Mouse (Mus musculus) liver, embryonic 11.5 days (tissue): ENCODE data around the gene Cmklr1. TPM values are rescaled to one million over a fixed set of nuclear protein-coding genes. Genes with fewer than 3 reads are reported as not detected.

Experiments used
- ATAC-seq: fragments of 200-750 bp; cut with Nextera tagmentation; replicated peaks from 2 replicates; pipeline ENCODE4 v1.8.0; 2017; ENCODE audit warnings: moderate number of reproducible peaks, mild to moderate bottlenecking, moderate TSS enrichment, moderate library complexity; ENCODE audit not compliant: low FRiP score
- DNase-seq: peaks from one replicate; pipeline ENCODE4 v3.0.0-alpha.2; 2017; ENCODE audit warnings: low spot score
- H3K27ac ChIP-seq: fragments of 300-500 bp; sonication (generic); 2 replicates; pipeline ENCODE4 v1.5.1; 2014; ENCODE audit warnings: mild to moderate bottlenecking, low read depth, low read length, control low read depth
- H3K27me3 ChIP-seq: fragments of 300-500 bp; sonication (generic); replicated peaks from 2 replicates; pipeline ENCODE4 v1.6.1; 2014; ENCODE audit warnings: low read length, mixed read lengths; ENCODE audit not compliant: control insufficient read depth, insufficient read depth
- H3K36me3 ChIP-seq: fragments of 300-500 bp; sonication (generic); 2 replicates; pipeline ENCODE4 v1.6.1; 2014; ENCODE audit warnings: mild to moderate bottlenecking, low read length, moderate library complexity, mixed read lengths; ENCODE audit not compliant: control insufficient read depth, insufficient read depth
- H3K4me1 ChIP-seq: fragments of 300-500 bp; sonication (generic); replicated peaks from 2 replicates; pipeline ENCODE4 v1.6.1; 2014; ENCODE audit warnings: low read length, mixed read lengths; ENCODE audit not compliant: control insufficient read depth, insufficient read depth
- H3K4me2 ChIP-seq: fragments of 300-500 bp; sonication (generic); 2 replicates; pipeline ENCODE4 v1.6.1; 2014; ENCODE audit warnings: mild to moderate bottlenecking, control low read depth, moderate library complexity
- H3K4me3 ChIP-seq: fragments of 300-500 bp; sonication (generic); 2 replicates; pipeline ENCODE4 v1.5.1; 2014; ENCODE audit warnings: low read depth, low read length, control low read depth
- H3K9ac ChIP-seq: fragments of 300-500 bp; sonication (generic); 2 replicates; pipeline ENCODE4 v1.6.1; 2014; ENCODE audit warnings: low read depth, low read length, control low read depth
- H3K9me3 ChIP-seq: fragments of 300-500 bp; sonication (generic); 2 replicates; pipeline ENCODE4 v1.6.1; 2016; ENCODE audit warnings: low read length, inconsistent platforms, mixed read lengths; ENCODE audit not compliant: control insufficient read depth
- WGBS: fragments of 180-500 bp; shearing (Covaris S2); extraction: QIAGEN DNeasy Blood & Tissue Kit; methylation state at CpG from one replicate; pipeline ENCODE4 v1.1.7; 2014; 5-methylcytosine and 5-hydroxymethylcytosine counted together
- polyA plus RNA-seq: library from polyadenylated mRNA; unstranded; fragments of >200 nt; fragmentation: Nextera tagmentation; extraction: Ambion mirVana; gene quantifications from 2 replicates; pipeline ENCODE4 v1.2.1, GENCODE M21; 2014

Gene Cmklr1
- 2.5 and 2.6 TPM in 2 replicates for polyA plus RNA-seq

DNA sequence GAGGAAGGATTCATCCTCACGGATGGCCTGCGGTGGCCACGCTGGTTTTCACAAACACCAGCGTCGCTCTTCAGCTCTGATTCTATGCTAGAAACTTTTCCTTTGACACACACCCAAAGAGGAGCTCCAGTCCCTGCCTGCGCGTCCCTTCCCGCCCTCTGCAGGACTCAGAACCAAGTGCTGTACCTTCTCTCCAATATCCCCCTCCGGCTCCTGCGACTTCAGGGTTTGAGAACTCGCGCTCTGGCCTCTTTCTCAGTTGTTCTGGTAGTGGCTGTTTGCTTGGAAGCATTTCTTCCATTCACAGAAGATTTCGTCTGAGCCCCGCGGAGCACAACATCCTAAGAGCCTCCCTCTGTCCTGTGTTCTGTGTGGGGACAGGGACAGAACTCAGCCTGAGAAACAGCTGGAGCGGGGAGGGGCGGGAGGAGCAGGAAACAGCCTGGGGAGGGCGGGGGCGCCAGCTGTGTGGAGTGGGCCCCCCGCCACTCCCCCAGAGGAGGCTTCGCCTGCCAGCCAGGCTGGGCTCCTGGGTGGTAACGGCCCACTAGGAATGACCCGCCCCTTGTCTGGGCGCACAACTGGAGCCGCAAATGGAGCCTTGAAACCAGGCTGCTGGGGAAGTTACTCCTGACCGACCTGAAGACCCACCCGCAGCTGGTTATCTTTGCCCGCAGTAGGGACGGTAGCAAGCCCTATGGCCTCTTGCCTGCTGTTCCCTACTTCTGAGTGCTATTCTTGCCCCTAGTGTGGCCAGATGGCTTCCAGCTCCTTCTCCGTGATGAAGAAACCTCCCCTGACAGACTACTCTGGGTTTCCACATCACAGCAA, at the start of gene Cmklr1:
Gene Cmklr1, minus strand, starts transcription at position 392 of the 831 bp plus-strand sequence.
- Histone ChIP-seq H3K36me3 (no peaks in the 10 kb centered on the region), H3K4me3 (peak within 1 kb of the TSS; percentile 34), H3K27ac (no peak within 1 kb of the TSS), H3K9ac (no peak within 1 kb of the TSS), H3K27me3 (peaks cover 16% of the 10 kb centered on the region), H3K4me1 (peaks cover 5% of the 10 kb centered on the region; the same call in 1 of the 2 replicates), H3K4me2 (peak within 1 kb of the TSS; percentile 53), H3K9me3 (no peaks in the 10 kb centered on the region)
- DNase-seq (no peak), ATAC-seq (no peak)
- 8% methylated on average over 30 of the region's 30 CpGs for WGBS

DNA sequence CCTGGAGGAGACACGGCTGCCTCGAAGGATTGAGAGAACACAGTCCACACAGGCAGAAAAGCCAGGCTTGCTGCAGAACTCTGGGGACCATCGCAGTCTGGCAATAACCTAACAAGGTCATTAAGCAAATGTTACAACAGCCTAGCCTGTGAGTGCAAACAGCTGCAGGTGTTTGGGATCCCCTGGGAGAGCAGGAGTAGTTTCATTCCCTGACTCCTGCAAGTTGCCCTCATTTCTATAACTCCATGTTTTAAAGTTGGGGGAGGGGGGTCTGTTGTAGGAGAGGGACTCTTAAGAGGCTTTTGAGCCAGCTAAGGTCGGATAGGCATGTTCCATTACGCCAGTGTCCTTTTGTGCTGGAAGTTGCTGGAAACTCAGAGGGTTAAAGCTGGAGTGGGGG, 44.2 kb upstream of the Cmklr1 start:
- Histone ChIP-seq H3K27ac (no peak overlapping the region), H3K4me1 (no peaks in the 10 kb centered on the region), H3K4me2 (no peak overlapping the region), H3K9me3 (peaks cover 2% of the 10 kb centered on the region; the same call in 1 of the 2 replicates), H3K36me3 (no peaks in the 10 kb centered on the region), H3K27me3 (no peaks in the 10 kb centered on the region), H3K4me3 (no peak overlapping the region), H3K9ac (no peak overlapping the region)
- DNase-seq, result no peak
- no peak for ATAC-seq
- WGBS, result 55% methylated on average over 5 of the region's 5 CpGs

DNA sequence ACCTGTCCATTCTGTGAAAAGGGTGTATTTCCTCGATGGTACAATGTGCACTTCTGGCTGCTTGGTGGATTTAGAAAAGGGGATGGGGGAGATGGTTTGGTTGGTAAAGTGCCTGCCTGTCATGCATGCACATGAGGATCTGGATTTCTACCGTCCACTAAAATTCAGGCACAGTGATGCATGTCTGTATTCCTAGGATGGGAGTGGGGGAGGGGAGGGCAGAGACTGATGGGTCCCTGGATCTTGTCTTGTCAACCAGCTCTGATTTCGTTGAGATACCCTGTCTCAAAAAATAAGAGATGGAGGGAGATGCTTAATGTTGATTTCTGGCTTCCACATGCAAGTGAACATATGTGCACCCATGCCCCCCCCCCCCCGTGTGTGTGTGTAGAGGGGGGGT, 43.8 kb upstream of the Cmklr1 start:
- H3K4me2 ChIP-seq, result no peak overlapping the region
- 57% methylated on average over 4 of the region's 4 CpGs for WGBS

DNA sequence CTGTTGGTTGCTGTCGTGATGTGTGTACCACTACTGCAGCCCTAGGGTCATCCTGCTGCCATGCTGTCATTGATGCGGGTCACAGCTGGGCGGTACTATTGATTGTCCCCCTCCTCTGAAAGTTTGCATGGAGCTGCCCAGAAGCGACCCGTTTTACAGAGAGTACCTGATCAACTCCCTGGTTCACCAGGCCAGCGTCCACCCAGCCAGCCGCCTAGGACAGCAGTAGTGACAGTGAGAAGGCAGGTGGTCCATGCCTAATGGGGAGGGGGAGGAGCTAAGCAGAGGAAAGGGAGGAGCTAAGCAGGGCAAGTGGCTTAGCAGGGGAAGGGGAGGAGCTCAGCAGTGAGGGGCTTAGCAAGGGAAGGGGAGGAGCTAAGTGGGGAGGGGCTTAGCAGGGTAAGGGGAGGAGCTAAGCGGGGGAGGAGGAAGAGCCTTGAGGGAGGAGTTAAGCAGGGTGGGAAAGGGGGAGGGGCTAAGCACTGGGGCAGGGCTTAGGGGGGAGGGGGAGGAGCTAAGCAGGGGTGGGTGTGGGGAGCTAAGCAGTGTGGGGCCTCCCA, 43.0 kb upstream of the Cmklr1 start:
- DNase-seq (no peak), ATAC-seq (no peak)
- Histone ChIP-seq H3K4me1 (no peaks in the 10 kb centered on the region), H3K9me3 (peaks cover 2% of the 10 kb centered on the region; the same call in 1 of the 2 replicates), H3K27ac (no peak overlapping the region), H3K36me3 (no peaks in the 10 kb centered on the region), H3K4me3 (no peak overlapping the region), H3K4me2 (no peak overlapping the region), H3K27me3 (no peaks in the 10 kb centered on the region), H3K9ac (no peak overlapping the region)
- WGBS, result 80% methylated on average over 8 of the region's 8 CpGs

More for the DNA sequence above, 43.8 kb upstream of the Cmklr1 start:
- Histone ChIP-seq H3K9me3 (peaks cover 2% of the 10 kb centered on the region; the same call in 1 of the 2 replicates), H3K27ac (no peak overlapping the region), H3K9ac (no peak overlapping the region), H3K27me3 (no peaks in the 10 kb centered on the region), H3K36me3 (no peaks in the 10 kb centered on the region), H3K4me3 (no peak overlapping the region), H3K4me1 (no peaks in the 10 kb centered on the region)
- DNase-seq (no peak), ATAC-seq (no peak)

DNA sequence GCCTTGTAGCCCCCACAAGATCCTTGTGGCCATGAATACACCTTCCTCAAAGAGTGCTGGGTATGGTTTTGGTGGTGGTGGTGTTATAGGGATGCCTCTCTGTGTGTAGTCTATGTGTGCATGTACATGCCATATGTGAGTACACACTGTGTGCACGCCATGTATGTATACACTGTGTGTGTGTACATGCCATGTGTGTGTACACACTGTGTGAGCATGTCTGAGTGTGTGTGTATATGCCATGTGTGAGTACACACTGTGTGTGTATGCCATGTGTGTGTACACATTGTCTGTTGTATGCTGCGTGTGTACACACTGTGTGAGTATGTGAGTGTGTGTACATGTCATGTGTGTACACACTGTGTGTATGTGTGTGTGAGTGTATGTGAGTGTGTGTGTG, 40.6 kb upstream of the Cmklr1 start:
- Histone ChIP-seq H3K9me3 (peaks cover 2% of the 10 kb centered on the region; the same call in 1 of the 2 replicates), H3K4me3 (no peak overlapping the region), H3K4me2 (no peak overlapping the region), H3K27ac (no peak overlapping the region), H3K36me3 (no peaks in the 10 kb centered on the region), H3K4me1 (no peaks in the 10 kb centered on the region), H3K27me3 (no peaks in the 10 kb centered on the region), H3K9ac (no peak overlapping the region)
- DNase-seq (no peak), ATAC-seq (no peak)
- WGBS, result 75% methylated on average over 2 of the region's 2 CpGs

DNA sequence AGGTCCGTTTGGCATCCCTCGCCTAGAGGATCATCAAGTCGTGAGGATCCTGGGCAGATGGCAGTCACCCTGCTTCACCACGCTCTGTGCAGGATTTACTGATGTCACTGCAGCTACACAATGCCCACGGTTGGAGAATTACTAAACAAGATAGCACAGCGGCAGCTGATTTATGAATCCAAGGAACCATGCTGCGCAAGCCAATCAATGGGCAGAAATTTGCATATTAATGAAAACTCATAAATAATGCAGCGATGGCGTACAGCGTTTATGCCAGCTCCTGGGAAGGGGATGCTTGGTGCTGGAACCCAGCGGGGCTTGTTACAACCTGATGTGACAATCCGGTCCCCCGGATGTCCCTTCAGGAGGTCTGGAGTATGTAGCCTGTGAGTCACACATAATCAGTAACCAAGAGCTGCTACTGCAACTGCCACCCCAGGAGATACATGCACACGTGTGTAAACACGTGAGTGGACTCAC, 39.9 kb upstream of the Cmklr1 start:
- peaks cover 2% of the 10 kb centered on the region; the same call in 1 of the 2 replicates for H3K9me3 ChIP-seq
- no peak overlapping the region for H3K27ac ChIP-seq
- DNase-seq (no peak), ATAC-seq (no peak)
- H3K4me2 ChIP-seq, result no peak overlapping the region
- H3K27me3 ChIP-seq, result no peaks in the 10 kb centered on the region
- H3K9ac ChIP-seq, result no peak overlapping the region
- no peaks in the 10 kb centered on the region for H3K4me1 ChIP-seq
- WGBS, result 74% methylated on average over 15 of the region's 15 CpGs
- H3K36me3 ChIP-seq, result no peaks in the 10 kb centered on the region
- no peak overlapping the region for H3K4me3 ChIP-seq

DNA sequence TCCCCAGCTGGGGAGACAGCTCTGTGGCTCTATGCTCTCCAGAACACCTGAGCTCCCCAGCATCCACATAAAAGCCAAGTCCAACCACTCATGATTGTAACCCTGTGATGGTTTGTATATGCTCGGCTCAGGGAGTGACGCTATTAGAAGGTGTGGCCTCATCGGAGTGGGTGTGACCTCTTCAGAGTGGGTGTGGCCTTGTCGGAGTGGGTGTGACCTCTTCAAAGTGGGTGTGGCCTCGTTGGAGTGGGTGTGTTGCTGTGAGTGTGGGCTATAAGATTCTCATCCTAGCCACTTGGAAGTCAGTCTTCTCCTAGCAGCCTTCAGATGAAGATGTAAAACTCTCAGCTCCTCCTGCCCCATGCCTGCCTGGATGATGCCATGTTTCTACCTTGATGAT, 37.3 kb upstream of the Cmklr1 start:
- ATAC-seq (no peak), DNase-seq (no peak)
- Histone ChIP-seq H3K36me3 (no peaks in the 10 kb centered on the region), H3K4me1 (no peaks in the 10 kb centered on the region), H3K27ac (no peak overlapping the region), H3K9me3 (no peaks in the 10 kb centered on the region; the same call in 1 of the 2 replicates), H3K4me2 (no peak overlapping the region), H3K4me3 (no peak overlapping the region), H3K27me3 (no peaks in the 10 kb centered on the region), H3K9ac (no peak overlapping the region)
- WGBS, result 77% methylated on average over 5 of the region's 5 CpGs

DNA sequence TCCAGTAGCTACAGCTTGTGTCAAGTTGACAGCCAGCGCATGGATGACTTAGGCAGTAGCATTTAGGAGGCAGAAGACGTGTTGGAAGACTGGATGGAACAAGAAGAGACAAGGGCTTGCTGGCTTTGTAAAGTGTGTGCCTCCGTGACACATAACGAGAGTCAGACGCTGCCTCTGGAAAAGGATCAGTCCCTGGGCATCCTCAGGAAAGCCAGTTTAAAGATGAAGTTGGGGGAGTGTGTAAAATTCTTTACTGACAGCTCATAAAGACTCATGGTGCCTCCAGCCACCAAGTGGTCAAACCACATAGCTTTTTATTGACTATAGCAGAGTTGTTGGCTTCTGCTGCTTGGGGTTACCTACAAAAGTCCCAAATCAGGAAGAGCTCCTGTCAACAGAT, 35.2 kb upstream of the Cmklr1 start:
- no peak overlapping the region for H3K27ac ChIP-seq
- ATAC-seq, result no peak
- H3K9ac ChIP-seq, result no peak overlapping the region
- H3K27me3 ChIP-seq, result no peaks in the 10 kb centered on the region
- WGBS, result 76% methylated on average over 5 of the region's 5 CpGs
- no peaks in the 10 kb centered on the region for H3K4me1 ChIP-seq
- no peak overlapping the region for H3K4me3 ChIP-seq
- no peaks in the 10 kb centered on the region for H3K36me3 ChIP-seq
- DNase-seq, result no peak
- no peak overlapping the region for H3K4me2 ChIP-seq
- no peaks in the 10 kb centered on the region for H3K9me3 ChIP-seq
